ENCODE assay signal across 23 mouse cellular contexts in genomic region chr5:29712906-29713305, GRCm38 (mm10). TPM values are rescaled to one million over a fixed set of nuclear protein-coding genes. Genes with fewer than 3 reads are reported as not detected.
"Had no signal": no experiment of that assay in that cellular context is flagged by ENCODE, and none has a peak within 500 bp of the region (broad histone marks: within the 10 kb centered on the region; RNA-seq: fewer than 3 reads in every experiment).

No protein-coding gene starts in this region.

- H3K9ac ChIP-seq: neural tube, embryonic 12.5 days; neural tube, embryonic 13.5 days; neural tube, embryonic 15.5 days; stomach, embryonic 15.5 days had no signal

- DNase-seq: retina, postnatal 1 day; right cerebral cortex, adult 18-20 months; right cerebral cortex, postnatal 14 days; right cerebral cortex, postnatal 25 days; right cerebral cortex, postnatal 4 days; spleen, adult 18-20 months; thymus, adult 18-20 months; thymus, adult 2 months; thymus, postnatal 14 days; thymus, postnatal 25 days; thymus, postnatal 36 days; thymus, postnatal 4 days had no signal

- H3K27ac ChIP-seq: neural tube, embryonic 12.5 days; neural tube, embryonic 13.5 days; neural tube, embryonic 15.5 days; stomach, embryonic 15.5 days; stomach, postnatal 0 days had no signal

- H3K4me2 ChIP-seq: neural tube, embryonic 12.5 days; neural tube, embryonic 13.5 days; neural tube, embryonic 15.5 days; stomach, embryonic 15.5 days had no signal

- H3K9me3 ChIP-seq: neural tube, embryonic 12.5 days; neural tube, embryonic 13.5 days; neural tube, embryonic 15.5 days; stomach, embryonic 15.5 days had no signal

- H3K36me3 ChIP-seq: neural tube, embryonic 12.5 days; neural tube, embryonic 13.5 days; neural tube, embryonic 15.5 days; stomach, embryonic 15.5 days had no signal

- H3K27me3 ChIP-seq: neural tube, embryonic 12.5 days; neural tube, embryonic 13.5 days; neural tube, embryonic 15.5 days; stomach, embryonic 15.5 days had no signal

- H3K4me3 ChIP-seq: neural tube, embryonic 12.5 days; neural tube, embryonic 13.5 days; neural tube, embryonic 15.5 days; stomach, embryonic 15.5 days had no signal

- H3K4me1 ChIP-seq: neural tube, embryonic 12.5 days; neural tube, embryonic 13.5 days; neural tube, embryonic 15.5 days; stomach, embryonic 15.5 days had no signal

RNA-seq across cellular contexts. Expression of gene Gm5129, which starts 22.8 kb away (rescaled TPM):
- polyA plus RNA-seq: neural tube, embryonic 12.5 days; neural tube, embryonic 13.5 days; neural tube, embryonic 14.5 days; neural tube, embryonic 15.5 days; small intestine, adult 2 months; spleen, adult 2 months; stomach, embryonic 14.5 days; stomach, embryonic 15.5 days; stomach, embryonic 16.5 days; stomach, postnatal 0 days; thymus, postnatal 0 days had no signal
